Mouse (Mus musculus) spleen, postnatal 14 days (tissue): ENCODE measurements around the gene Wdr90.

ENCODE experiments used
- DNase-seq, 2 experiments: peaks; one replicate each; pipeline ENCODE4 v3.0.0; 2021 to 2022; ENCODE audit warnings: low spot score in 2 of 2

Wdr90 gene

DNA sequence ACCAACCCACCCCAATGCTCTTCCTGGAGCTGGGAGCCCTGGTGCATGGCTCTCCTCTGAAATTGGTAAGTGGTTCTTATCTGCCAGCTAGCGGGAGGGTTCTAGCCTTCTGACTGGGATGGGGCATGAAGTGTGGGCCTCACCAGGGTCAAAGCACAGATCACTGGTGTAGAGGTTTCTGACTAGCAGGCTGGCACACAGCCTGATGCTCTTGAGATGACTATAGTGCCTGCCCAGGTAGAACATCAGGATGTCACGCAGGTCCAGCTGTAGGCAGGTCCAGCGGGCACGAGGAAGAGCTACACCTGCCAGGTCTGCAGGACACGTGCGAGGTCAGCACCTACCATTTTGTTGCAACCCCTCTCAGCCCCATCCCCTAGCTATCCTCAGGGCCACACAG is 1.1 kb downstream of the Wdr90 start:
- DNase-seq, result no peak

- DNase-seq, result peak; percentile 86 to 93
Measured at GRCm38 (mm10) chr17:25844396-25844901, 16.9 kb downstream of the Wdr90 start, which contains the start of gene Rhot2. Gene Rhot2, minus strand, starts transcription at chr17:25844851.

DNA sequence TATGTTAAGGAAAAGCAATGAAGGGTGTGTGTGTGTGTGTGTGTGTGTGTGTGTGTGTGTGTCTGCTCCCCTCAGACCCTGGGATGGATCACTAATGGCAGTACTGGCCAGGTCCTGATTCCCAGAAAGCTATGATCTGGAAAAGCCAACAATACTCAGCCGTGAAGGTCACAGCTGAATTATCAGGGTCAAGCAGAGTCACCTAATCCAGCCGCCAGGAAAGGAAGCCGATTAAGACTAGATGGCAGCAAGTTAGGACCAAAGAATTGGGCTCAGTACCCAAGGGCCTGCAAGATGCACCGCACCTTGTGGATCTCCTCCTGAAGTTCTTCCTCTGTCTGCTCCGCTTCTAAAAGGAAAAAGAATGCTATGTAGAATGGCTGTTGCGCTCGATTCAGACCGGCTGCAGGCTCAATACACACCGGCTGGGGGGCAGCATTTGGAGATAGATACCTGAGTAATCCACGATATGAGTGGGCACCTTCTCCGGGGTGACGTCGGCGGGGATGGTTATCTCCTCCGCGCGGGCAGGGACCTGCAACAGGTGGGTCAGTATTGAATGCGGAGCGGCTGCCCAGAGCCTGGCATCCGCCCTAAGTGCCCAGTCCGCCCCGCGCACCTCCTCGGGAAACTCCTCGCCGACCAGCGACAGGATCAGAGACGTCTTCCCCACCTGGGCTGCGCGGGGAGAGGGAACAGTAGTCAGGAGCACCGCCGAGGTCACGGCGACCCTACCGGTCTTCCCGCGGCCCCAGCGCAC is 17.5 kb downstream of the Wdr90 start:
- no peak for DNase-seq

GRCm38 (mm10) chr17:25843122-25843521 is 18.2 kb downstream of the Wdr90 start:
- no peak for DNase-seq

DNA sequence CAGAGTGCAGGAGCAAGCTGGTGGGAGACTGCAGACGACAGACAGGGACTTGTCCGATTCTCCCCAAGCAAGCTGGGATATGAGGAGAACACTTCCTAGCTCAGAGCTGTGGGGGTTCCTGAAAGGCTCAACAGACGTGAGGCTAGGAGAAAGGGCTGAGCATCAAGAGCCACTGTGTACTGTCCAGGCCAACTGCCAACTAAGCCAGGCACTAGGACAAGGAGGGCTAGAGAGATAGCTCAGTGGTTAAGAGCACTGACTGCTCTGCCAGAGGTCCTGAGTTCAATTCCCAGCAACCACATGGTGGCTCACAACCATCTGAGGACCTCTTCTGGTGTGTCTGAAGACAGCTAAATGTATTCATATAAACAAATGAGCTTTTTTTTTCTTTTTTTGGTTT is 18.8 kb downstream of the Wdr90 start:
- no peak for DNase-seq

DNA sequence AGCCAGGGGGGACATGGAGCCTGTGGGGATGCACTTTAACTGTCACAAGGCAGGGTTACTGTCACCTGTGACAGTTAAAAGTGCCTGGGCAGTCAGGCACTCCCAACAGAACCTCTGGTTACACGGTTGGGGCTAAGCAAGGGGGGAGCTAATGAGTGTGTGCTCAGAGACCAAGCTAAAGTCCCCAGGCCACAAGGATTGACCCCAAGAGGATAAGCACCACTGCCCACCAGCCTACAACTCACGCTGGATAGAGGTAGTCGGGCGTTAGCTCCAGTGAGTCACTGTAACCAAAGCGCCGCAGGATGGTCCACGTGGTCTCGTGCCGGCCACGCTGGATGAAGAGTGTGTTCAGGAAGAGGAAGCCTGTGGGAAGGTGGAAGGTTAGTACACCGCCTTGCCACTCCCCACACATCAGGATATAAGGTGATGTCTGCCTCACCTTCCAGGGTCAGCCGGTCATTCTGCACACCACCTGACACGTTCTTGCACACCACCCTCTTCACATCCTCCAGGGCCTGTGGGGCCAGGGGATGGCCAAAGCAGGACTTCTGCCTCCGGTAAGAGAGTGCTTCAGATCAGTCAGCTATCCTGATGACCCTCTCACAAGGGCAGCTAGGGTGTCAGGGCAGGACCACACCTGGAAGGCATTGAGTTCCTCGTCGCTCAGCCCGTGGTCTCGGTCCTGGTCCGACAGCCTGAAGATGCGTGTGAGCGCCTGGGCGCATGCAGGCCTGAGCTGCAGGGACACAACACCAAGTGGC is 20.0 kb downstream of the Wdr90 start, which contains the start of gene Gm20683:
Gm20683 (minus strand) TSS at position 647 of the 764 bp plus-strand sequence.
- no peak for DNase-seq

DNA sequence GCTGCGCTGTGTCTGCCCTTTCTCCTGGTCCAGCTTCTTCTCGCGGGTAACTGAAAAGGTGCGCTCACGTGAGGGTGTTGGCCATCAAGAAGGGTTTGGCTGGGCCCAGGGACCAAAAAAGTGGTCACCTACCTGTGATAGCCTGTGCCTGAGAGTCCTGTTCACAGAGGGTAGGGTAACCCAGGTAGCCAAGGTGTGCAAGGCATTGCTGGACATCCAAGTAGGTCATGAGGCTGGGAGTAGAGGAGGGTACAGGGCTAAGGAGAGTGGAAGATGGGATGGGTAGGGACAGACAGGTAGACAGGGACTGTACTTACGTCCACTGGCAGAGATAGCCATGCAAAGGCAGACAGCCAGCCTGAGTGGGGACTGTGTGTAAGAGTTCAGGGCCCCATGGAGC is 20.8 kb downstream of the Wdr90 start:
- no peak for DNase-seq

DNA sequence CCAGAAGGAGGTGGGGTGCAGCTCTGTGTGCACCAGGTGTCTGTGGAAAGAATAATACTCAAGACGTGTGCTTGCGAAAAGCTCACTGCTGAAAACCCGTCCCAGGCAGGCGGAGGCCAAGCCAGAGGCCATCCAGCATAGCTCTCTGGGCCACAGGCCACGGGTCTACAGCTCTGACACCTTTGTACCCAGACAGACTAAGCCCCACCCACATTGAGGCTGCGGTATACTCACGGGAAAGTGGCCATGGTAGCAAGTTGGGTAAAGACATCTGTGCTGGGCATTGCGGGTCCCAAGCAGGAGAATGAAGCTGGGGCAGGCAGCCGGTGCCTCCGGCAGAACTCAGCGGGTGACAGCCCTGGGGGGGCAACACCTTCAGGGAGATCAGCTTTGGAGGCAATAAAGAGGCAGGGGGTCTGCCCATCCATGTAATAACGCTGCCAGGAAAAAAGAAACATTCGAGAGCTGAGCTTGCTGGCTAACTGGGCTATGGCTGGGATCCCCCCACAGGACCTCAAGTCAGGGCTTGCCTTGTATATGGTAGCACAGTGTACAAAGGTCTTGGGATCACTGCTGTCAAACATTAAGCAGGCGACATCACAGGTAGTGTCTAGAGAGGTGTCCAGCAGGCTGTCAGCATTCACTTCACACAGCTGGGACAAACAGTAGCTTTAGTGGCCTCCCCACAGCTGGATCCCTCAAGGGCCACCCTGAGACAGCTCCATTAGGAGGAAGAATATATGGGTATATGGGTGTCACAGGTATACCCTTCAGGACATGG is 21.7 kb downstream of the Wdr90 start:
- DNase-seq, result no peak

- DNase-seq, result no peak
Measured at GRCm38 (mm10) chr17:25838904-25839303, 22.4 kb downstream of the Wdr90 start.

DNA sequence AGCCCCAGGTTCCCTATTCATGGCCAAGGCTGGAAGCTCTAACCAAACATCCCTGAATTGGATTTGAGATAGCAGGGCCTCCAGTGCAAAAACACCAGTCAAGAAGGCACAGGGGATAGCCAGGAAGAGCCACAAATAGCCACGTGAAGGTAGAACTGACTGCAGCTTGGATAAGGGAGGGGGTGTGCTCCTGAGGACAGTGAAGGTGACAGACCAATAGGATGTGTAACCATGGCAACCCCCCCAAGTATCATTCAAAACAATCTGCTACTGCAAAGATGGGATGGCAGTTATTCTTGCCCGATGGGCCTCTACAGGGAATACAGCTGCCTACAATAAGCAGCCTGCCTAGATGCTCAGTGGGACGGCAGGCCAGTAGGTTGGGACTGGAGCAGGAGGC is 23.8 kb downstream of the Wdr90 start:
- DNase-seq, result no peak

DNA sequence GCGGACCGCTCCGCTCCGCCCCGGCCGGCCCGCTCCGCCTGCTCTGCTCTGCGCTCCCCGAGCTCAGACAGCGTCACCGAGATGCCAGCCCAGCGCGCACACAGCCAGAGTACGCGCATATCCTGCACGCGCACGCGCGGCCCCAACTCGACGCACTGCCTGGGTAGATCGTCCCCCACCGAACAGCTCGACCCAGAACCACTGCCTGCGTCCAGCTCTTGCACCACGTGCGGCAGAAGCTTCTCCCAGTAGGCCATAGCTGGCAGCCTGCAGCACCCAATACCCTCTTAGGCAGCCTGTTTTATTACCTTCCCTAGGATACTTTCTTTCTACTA is 24.3 kb downstream of the Wdr90 start, which contains the start of gene Rhbdl1:
Rhbdl1 (minus strand) TSS at position 220 of the 335 bp plus-strand sequence.
- DNase-seq, result no peak

- no peak for DNase-seq
Measured at GRCm38 (mm10) chr17:25836397-25837075, 24.8 kb downstream of the Wdr90 start.

DNA sequence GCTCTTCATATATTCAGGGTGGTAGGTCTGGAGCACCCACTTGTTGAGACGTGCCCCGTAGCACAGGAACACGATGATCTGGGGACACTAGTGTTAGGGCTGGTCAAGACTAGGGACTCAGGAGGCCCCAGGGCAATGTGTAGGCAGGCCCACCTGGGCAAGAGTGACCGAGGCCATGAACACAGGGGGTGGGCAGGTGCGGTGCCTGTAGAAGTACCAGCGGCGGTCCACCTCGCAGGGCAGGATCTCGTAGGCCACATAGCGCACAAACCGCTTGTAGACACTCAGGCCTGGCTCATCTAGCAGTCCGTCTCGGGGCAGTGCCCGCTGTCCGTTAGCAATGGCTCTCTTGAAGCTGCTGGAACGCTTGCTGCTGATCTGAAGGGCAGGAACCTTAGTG is 25.5 kb downstream of the Wdr90 start:
- DNase-seq, result no peak

DNA sequence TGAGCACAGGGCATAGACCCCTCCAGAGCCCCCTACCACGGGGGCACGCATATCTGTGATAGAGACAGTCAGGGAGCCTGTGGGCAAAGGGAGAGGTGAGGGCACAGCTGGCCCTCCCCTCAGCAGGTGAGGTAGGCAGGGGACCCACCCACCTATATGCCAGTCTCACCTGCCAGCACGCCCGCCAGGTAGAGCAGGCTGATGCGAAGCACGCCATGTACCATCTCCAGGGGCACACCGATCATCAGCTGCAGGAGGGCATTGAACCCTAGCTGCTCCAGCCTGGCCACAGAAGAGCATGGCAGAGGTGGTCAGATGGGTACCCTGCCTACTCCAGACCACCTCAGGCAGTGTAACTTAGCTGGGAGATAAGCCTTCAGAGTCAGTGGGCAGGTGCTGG is 26.0 kb downstream of the Wdr90 start:
- DNase-seq, result no peak

DNA sequence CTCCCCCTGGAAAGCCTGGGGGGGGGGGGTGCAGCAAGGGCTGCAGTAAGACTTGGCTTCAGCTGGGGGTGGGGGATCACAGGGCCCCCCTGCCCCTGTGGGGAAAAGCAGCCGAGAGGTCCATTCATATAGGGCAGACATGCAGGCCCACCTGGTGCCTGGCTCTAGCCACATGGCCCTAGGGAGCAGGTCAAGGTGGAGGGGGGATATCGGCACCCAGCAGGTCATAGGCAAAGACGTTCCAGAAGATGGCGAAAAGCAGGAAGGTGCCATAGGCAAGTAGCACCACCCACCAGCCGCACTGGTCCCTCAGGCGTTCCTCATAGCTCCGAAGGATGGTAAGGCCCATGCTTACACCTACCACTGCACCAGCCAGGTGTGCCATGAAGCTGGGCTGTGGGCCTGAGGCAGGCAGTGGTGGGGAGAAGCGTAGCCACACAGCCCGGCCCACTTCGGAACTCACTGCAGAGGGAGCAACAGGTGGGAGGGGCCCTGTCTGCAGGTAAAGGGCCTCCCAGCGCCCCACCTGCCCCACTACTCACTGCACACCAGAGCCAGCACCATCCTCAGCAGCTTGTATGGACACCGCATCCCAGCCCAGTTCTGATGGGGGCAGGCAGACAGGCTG is 26.6 kb downstream of the Wdr90 start:
- no peak for DNase-seq

GRCm38 (mm10) chr17:25833961-25834594 is 27.2 kb downstream of the Wdr90 start:
- no peak for DNase-seq

DNA sequence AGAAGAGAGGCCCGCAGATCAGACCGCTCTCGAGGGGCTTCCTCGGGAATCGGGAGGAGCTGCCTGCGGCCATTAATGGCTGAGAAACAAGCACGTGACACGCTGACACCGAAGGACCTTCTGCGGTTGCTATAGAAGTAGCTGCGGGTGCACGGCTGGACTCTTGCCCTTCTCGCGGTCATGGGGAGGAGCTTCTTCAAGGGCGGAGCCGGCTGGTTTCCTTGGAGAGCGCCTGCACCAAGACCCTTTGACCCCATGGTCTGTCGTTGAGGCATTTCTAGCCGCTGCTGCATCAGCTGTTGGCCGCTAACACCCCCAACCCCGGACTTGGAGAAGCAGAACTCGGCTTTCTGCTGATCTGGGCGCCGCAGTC is 28.0 kb downstream of the Wdr90 start, which contains the start of gene Stub1:
Stub1 (minus strand) TSS at position 114 of the 373 bp plus-strand sequence.
- peak; percentile 57 to 60 for DNase-seq

- peak; percentile 98 for DNase-seq
Measured at GRCm38 (mm10) chr17:25832436-25833290, 28.6 kb downstream of the Wdr90 start.

DNA sequence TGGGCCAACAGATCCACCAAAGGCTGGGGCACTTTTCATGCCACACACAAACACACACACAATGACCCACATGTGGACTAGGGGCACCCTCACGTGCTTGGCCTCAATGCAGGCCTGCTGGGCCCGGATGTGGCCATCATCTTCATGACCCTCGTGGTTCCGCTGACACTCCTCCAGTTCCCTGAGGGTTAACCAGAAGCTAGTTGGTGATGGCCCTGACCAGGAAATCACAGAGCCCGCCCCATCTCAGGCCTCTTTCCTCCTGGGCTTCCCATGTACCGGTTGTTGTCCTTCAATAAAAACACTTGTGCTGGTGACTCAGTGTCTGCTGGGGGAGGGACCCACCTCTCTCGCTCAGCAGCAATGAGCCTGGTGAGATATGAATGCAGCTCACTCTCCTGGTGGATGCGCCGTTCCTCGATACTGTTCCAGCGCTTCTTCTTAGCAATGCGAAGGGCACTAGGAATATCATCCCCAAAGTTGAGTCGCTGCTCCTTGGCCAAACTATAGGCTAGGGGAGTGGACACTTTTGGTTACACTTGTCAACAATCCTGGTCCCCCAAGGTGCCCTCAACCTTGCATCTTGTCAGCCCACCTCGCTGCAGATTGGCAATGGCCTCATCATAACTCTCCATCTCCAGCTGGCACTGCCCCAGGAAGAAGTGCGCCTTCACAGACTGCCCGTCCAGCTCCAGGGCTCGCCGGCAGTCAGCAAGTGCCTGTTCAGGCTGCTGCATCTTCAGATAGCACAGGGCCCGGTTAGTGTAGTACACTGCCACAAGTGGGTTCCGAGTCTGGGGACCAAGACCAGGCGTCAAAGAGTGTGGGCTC is 29.6 kb downstream of the Wdr90 start:
- no peak for DNase-seq
